Mouse (Mus musculus) hindbrain, embryonic 10.5 days (tissue): ENCODE data around the gene Apoh. TPM values are rescaled to one million over a fixed set of nuclear protein-coding genes. Genes with fewer than 3 reads are reported as not detected.

ENCODE experiments used
- DNase-seq: peaks from one replicate; pipeline ENCODE4 v3.0.0-alpha.2; 2017; ENCODE audit warnings: low spot score
- H3K27ac ChIP-seq: fragments of 300-500 bp; sonication (generic); 2 replicates; pipeline ENCODE4 v1.5.1; 2016; ENCODE audit warnings: mild to moderate bottlenecking, moderate library complexity
- H3K27me3 ChIP-seq: fragments of 300-500 bp; sonication (generic); 2 replicates; pipeline ENCODE4 v1.6.1; 2016; ENCODE audit warnings: mild to moderate bottlenecking; ENCODE audit not compliant: poor library complexity, insufficient read depth, severe bottlenecking
- H3K36me3 ChIP-seq: fragments of 300-500 bp; sonication (generic); 2 replicates; pipeline ENCODE4 v1.6.1; 2016; ENCODE audit warnings: mild to moderate bottlenecking, moderate library complexity
- H3K4me1 ChIP-seq: fragments of 300-500 bp; sonication (generic); replicated peaks from 2 replicates; pipeline ENCODE4 v1.6.1; 2016; ENCODE audit warnings: mild to moderate bottlenecking
- H3K4me3 ChIP-seq: fragments of 300-500 bp; sonication (generic); 2 replicates; pipeline ENCODE4 v1.5.1; 2016; ENCODE audit warnings: mild to moderate bottlenecking, moderate library complexity
- H3K9me3 ChIP-seq: fragments of 300-500 bp; sonication (generic); 2 replicates; pipeline ENCODE4 v1.6.1; 2016; ENCODE audit warnings: mild to moderate bottlenecking, moderate library complexity
- WGBS: fragments of 180-500 bp; shearing (Covaris S2); methylation state at CpG from one replicate; pipeline ENCODE4 v1.1.7; 2016; 5-methylcytosine and 5-hydroxymethylcytosine counted together
- polyA plus RNA-seq: library from polyadenylated mRNA; unstranded; fragments of >200 nt; fragmentation: Nextera tagmentation; extraction: Ambion mirVana; gene quantifications from 2 replicates; pipeline ENCODE4 v1.2.1, GENCODE M21; 2016

Gene Apoh
- polyA plus RNA-seq, 1 experiment from 2014 or later, result not detected

DNA sequence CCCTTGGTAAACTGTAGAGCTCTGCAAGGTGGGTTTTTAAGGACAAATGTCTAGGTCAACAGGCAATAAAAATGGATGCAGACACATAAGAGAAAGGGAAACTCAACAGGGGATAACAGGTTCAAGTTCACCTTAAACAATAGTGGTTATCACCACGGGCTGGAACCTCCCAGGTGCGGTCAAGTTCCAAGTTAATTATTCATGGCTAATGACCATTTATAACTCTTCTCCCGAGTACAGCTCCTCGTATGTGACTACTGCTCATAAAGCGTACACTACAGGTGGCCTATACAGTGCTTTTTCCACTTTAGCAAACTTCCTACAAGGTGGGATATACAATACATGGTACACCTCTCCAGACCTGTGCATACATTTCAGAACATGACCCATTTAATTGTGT lies 33.4 kb upstream of the Apoh start:
- 91% methylated on average over 5 of the region's 5 CpGs for WGBS
- H3K9me3 ChIP-seq, result no peaks in the 10 kb centered on the region
- no peak overlapping the region for H3K27ac ChIP-seq
- no peak overlapping the region for H3K4me3 ChIP-seq
- no peaks in the 10 kb centered on the region for H3K27me3 ChIP-seq
- DNase-seq, result no peak
- no peaks in the 10 kb centered on the region for H3K4me1 ChIP-seq
- H3K36me3 ChIP-seq, result no peaks in the 10 kb centered on the region

DNA sequence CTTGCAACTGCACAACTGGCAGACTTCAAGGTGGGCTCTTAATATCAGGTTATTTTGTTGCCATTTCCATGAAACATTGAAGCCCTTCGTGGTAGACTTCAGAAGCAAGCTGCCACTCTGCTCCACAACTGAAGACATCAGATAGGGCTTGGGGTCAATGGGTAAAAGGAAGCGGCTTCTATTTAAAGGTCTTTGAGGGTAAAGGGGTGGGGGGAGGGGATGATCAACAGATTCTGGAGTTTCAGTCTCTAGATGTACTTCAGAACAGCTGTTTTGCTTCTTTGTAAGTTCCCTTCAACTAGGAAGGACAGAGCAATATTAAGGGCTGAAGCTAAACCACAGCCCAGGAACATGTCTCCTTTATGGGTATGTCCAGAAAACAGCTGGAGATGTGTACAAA lies 31.2 kb upstream of the Apoh start:
- Histone ChIP-seq H3K9me3 (no peaks in the 10 kb centered on the region), H3K27ac (no peak overlapping the region), H3K27me3 (no peaks in the 10 kb centered on the region), H3K36me3 (no peaks in the 10 kb centered on the region), H3K4me1 (no peaks in the 10 kb centered on the region), H3K4me3 (no peak overlapping the region)
- 75% methylated on average over 2 of the region's 2 CpGs for WGBS
- DNase-seq, result no peak

DNA sequence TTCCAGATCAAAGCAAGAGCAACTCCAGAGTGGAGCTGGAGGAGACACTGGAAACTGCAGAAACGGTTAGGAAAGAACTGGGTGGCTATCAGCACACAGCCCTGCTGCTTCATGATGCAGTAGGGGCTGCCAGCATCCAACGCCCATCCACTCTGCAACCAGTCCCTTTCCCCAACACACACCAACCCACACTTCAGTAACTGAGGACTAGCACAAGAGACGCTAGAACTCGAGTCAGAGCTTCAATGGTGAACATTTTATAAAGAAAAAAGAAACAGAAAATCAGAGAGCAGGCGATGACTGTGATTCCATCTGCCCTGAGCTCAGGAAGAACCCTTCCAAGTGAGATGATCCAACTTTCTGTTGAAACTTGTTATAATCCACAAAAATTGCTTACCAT lies 30.6 kb upstream of the Apoh start:
- DNase-seq, result no peak

DNA sequence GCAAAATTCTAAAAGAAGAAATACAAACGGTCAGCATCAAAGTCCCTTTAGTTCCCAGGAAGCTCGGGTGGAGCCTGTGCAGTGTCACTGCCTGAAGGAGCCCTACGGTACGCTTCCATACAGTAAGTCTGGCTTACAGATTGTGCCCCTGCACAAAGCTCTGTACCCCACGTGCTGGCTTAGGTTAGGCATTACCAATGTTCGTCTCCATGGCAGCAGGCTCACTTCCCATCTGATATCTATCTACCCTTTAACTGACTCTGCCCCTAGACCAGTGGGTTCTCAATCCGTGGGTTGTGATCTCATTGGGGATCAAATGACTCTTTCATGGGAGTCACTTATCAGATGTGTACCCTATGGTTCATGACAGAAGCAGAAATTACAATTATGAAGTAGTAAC lies 27.4 kb upstream of the Apoh start:
- Histone ChIP-seq H3K27ac (no peak overlapping the region), H3K36me3 (no peaks in the 10 kb centered on the region), H3K4me3 (no peak overlapping the region), H3K4me1 (no peaks in the 10 kb centered on the region), H3K27me3 (no peaks in the 10 kb centered on the region), H3K9me3 (no peaks in the 10 kb centered on the region)
- 90% methylated on average over 7 of the region's 7 CpGs for WGBS
- no peak for DNase-seq

More for the DNA sequence above, 30.6 kb upstream of the Apoh start:
- no peaks in the 10 kb centered on the region for H3K9me3 ChIP-seq
- no peak overlapping the region for H3K27ac ChIP-seq
- H3K4me3 ChIP-seq, result no peak overlapping the region
- no peaks in the 10 kb centered on the region for H3K27me3 ChIP-seq
- H3K4me1 ChIP-seq, result no peaks in the 10 kb centered on the region
- 76% methylated on average over 5 of the region's 5 CpGs for WGBS
- no peaks in the 10 kb centered on the region for H3K36me3 ChIP-seq

DNA sequence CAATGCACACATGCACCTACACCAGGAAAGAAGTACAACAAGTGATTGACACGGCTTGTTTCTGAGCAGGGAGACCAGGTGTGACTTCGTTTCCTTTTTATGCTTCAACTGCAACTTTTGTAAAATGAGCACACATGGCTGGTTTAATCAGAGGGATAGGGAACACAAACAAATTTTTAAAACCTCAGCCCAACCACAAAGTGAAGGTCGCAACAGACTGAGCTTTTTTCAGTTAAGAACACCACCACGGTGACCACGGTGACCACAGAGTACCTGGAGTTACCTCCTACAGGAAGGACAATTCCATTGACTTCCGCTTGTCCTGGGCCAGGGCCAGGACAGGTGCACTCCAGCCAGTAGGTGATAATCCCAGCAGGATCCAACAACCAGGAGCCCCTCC lies 25.3 kb upstream of the Apoh start:
- no peaks in the 10 kb centered on the region for H3K27me3 ChIP-seq
- H3K4me1 ChIP-seq, result no peaks in the 10 kb centered on the region
- no peak for DNase-seq
- WGBS, result 83% methylated on average over 6 of the region's 6 CpGs
- H3K36me3 ChIP-seq, result no peaks in the 10 kb centered on the region
- H3K27ac ChIP-seq, result no peak overlapping the region
- no peak overlapping the region for H3K4me3 ChIP-seq
- no peaks in the 10 kb centered on the region for H3K9me3 ChIP-seq

DNA sequence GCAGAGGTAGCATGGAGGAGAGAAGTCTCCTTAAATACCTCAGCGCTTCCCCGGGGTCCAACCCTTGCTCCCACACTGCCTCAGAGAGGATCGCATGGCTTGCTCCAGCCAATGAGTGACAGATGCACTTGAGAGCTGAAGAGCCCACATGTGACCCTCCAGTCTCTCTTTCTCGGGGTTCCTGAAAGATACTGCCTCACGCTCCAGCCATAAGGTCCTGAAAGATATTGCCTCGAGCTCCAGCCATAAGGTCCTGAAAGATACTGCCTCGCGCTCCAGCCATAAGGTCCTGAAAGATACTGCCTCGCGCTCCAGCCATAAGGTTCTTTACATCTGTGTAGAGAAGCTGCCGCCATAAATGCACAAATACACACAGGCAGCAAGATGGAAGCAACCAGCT lies 24.0 kb upstream of the Apoh start:
- Histone ChIP-seq H3K27me3 (no peaks in the 10 kb centered on the region), H3K27ac (no peak overlapping the region; the same call in 1 of the 2 replicates), H3K4me3 (no peak overlapping the region), H3K9me3 (no peaks in the 10 kb centered on the region), H3K4me1 (no peaks in the 10 kb centered on the region), H3K36me3 (no peaks in the 10 kb centered on the region)
- 88% methylated on average over 11 of the region's 11 CpGs for WGBS
- DNase-seq, result no peak

DNA sequence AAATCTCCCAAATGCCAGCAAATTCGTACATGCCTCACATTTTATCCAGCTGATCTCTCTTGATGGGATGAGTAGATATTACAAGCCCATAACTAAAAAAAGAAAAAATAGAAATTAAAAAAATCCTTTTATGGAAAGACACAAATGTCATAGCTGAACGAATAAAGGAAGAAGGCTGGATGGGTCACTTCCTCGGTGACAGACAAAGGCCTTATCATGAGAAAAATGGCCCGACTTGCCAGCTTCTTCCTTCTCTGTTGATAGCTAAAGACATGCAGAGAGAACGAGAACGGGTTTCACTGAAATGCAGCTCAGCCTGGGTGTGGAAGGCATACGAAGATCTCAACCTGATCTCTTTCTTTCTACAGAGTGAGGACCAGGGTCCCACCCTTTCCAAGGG lies 22.6 kb upstream of the Apoh start:
- no peak for DNase-seq
- Histone ChIP-seq H3K36me3 (no peaks in the 10 kb centered on the region), H3K27me3 (no peaks in the 10 kb centered on the region), H3K9me3 (no peaks in the 10 kb centered on the region), H3K4me3 (no peak overlapping the region), H3K27ac (no peak overlapping the region), H3K4me1 (no peaks in the 10 kb centered on the region)
- WGBS, result 82% methylated on average over 7 of the region's 7 CpGs

DNA sequence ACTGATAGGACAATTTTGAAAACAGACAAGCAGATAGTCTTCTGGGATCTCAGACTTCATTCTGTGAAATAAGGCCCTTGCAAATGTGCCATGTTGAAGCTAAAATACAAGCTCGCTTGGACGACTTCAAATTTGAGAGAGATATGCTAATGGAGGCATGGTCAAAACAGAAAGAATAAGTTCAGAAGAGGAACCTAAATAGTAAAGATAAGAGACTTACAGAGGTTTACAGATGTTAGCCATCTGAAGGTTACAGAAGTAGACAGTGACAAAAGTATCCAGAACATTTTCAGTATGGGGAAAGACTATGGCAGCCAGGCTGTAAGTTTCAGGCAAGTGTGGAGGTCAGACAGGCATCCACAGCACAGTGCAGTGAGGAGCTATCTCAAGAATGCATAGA lies 21.0 kb upstream of the Apoh start:
- DNase-seq, result no peak
- H3K27me3 ChIP-seq, result no peaks in the 10 kb centered on the region
- H3K4me3 ChIP-seq, result no peak overlapping the region
- no peaks in the 10 kb centered on the region for H3K36me3 ChIP-seq
- H3K9me3 ChIP-seq, result no peaks in the 10 kb centered on the region
- WGBS, result 89% methylated on average over 2 of the region's 2 CpGs
- no peaks in the 10 kb centered on the region for H3K4me1 ChIP-seq
- H3K27ac ChIP-seq, result no peak overlapping the region

DNA sequence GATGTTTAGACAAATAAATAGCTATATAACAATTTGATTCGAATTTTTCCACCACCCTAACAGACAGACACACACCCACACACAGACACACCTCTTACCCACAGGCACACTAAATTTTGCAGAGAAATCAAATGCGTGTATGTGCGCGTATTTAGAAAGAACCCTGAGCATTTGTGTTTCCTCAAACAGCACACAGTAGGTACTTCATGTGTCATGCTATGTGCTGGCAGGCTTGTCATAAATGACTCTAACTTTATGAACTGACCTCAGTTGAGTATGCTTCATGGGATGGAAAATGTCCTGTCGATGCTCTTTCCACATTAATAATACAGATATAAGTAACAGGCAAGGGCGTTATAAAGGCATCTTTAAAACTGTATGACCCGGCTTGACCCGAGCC lies 17.2 kb upstream of the Apoh start:
- no peak overlapping the region for H3K27ac ChIP-seq
- WGBS, result 81% methylated on average over 8 of the region's 8 CpGs
- H3K4me3 ChIP-seq, result no peak overlapping the region
- H3K27me3 ChIP-seq, result no peaks in the 10 kb centered on the region
- no peak for DNase-seq
- no peaks in the 10 kb centered on the region for H3K4me1 ChIP-seq
- no peaks in the 10 kb centered on the region for H3K36me3 ChIP-seq
- no peaks in the 10 kb centered on the region for H3K9me3 ChIP-seq

DNA sequence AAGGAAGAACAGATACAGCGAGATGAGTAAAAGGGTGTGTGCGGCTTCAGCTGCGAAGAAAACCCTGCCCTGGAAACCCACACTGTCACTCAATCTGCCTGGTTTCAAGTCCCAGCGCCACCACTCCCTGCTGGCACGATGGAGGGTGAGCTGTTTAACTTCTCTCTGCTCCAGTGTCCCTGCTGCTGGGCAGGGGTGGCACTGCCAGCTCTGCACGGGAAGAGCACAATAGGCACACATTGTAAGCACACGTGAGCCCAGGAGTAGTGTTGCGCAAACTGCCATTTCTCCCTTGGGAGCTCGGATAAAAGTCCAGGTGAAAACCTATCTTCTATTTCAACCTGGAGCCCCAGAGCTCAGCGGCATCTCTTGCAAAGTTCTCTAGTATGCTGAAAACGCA lies 12.3 kb upstream of the Apoh start:
- no peaks in the 10 kb centered on the region for H3K9me3 ChIP-seq
- no peaks in the 10 kb centered on the region for H3K36me3 ChIP-seq
- H3K27me3 ChIP-seq, result no peaks in the 10 kb centered on the region
- peaks cover 14% of the 10 kb centered on the region for H3K4me1 ChIP-seq
- 85% methylated on average over 11 of the region's 11 CpGs for WGBS
- H3K4me3 ChIP-seq, result no peak overlapping the region
- no peak for DNase-seq
- no peak overlapping the region for H3K27ac ChIP-seq

DNA sequence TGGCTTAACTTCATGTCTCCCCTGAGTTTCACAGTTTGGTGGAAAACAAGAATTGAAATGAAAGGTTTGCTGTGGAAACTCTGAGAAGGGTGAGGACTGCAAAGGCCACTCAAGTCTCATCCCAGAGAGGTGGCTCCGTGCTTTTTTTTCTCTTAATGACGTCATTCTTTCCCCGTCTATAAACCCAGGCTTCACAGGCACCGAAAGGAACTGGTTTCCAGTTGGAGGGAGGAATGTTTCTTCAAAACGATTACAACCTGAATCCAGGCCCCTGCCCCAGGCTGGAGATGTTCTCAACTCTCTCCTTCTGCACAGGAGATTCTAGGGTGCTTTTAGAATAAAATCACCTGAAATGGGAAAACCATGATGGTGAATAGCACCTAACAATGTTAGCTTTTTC lies 10.1 kb upstream of the Apoh start:
- DNase-seq, result no peak
- Histone ChIP-seq H3K27ac (no peak overlapping the region), H3K4me1 (peaks cover 17% of the 10 kb centered on the region), H3K4me3 (no peak overlapping the region), H3K36me3 (no peaks in the 10 kb centered on the region), H3K27me3 (no peaks in the 10 kb centered on the region), H3K9me3 (no peaks in the 10 kb centered on the region)
- 76% methylated on average over 5 of the region's 5 CpGs for WGBS

DNA sequence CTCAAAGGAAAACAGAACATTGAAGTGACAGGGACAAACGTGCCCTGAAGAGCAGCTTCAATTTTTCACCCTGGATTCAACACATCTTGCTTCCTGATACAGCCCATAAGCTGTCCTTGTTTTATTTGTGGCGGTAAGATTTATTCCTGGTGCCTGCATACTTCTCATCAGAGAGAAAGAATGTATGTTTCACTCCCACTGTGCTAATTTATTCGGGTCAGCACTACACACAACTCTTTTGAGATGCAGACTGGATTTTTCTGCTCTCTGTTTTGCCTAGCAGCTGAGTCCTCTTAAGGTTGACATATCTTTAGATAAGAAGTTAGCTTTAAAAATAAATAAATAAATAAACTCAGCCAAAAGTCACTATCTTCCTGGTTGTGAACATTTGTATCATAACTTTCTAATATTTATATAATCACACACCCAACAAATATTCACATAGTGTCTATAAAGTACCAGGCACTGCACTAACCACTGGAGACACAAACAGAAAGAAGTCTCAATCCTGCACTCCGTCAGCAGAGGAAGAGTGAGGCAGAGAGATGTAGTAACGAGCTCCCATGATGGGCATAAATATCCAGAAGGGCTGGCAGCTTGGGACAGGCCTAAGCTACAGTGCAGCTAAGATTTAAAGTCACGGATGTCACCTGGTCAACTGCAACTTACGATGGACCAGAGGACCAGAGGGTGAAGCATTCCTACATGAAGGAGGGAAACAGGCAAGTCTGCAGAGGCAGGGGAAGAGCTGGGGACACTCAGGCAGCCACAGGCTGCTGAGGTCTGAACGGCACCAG lies 9.4 kb upstream of the Apoh start:
- no peaks in the 10 kb centered on the region for H3K9me3 ChIP-seq
- H3K4me3 ChIP-seq, result no peak overlapping the region
- no peaks in the 10 kb centered on the region for H3K27me3 ChIP-seq
- 0 out of 2 replicates have a peak overlapping the region, but pooled peaks have one; percentile 2 for H3K27ac ChIP-seq
- no peak for DNase-seq
- WGBS, result 71% methylated on average over 8 of the region's 8 CpGs
- H3K36me3 ChIP-seq, result no peaks in the 10 kb centered on the region
- H3K4me1 ChIP-seq, result peaks cover 17% of the 10 kb centered on the region

DNA sequence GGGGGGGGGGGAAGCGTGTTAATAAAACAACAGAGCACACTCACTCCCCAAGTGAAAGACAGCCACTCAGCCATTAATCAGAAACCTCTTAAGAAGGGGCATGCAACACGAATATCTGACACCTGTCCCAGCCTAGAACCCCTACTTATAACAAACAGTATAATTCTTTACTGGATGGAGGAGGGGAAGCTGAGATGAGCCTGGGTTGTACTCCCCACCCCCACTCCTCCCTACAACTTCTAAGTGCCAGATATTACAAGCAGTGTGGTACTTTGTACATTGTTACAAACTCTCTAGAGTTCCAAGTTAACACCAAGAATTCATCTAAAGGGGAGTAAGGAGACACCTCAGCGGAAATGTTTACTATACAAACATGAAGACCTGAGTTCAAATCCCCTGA lies 8.5 kb upstream of the Apoh start:
- Histone ChIP-seq H3K27ac (no peak overlapping the region), H3K36me3 (no peaks in the 10 kb centered on the region), H3K4me3 (no peak overlapping the region), H3K9me3 (no peaks in the 10 kb centered on the region), H3K27me3 (peaks cover 2% of the 10 kb centered on the region; the same call in 1 of the 2 replicates), H3K4me1 (peaks cover 17% of the 10 kb centered on the region)
- 75% methylated on average over 3 of the region's 3 CpGs for WGBS
- DNase-seq, result no peak

DNA sequence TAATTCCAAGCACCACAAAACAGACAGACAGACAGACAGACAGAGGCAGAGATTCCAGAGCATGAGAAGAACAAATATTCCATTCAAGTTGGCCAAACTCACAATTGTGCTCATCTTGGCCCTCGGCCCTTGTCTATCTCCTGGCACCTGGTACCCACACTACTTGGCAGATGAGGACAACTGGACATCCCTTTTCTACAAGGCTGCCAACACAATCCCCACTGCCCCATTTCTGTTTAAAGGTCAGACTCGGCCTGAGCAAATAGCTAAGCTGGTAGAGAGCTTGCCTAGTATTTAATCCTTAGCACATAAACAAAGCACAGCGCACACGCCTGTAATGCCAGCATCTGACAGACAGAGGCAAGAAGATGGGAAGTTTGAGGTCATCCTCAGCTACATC lies 7.6 kb upstream of the Apoh start:
- peaks cover 4% of the 10 kb centered on the region; the same call in 1 of the 2 replicates for H3K27me3 ChIP-seq
- H3K36me3 ChIP-seq, result no peaks in the 10 kb centered on the region
- no peak overlapping the region for H3K4me3 ChIP-seq
- 92% methylated on average over 4 of the region's 4 CpGs for WGBS
- H3K9me3 ChIP-seq, result no peaks in the 10 kb centered on the region
- H3K4me1 ChIP-seq, result peaks cover 17% of the 10 kb centered on the region
- DNase-seq, result no peak
- H3K27ac ChIP-seq, result no peak overlapping the region
